Mouse (Mus musculus) forebrain, postnatal 0 days (tissue): ENCODE results near the gene Samhd1. TPM values are rescaled to one million over a fixed set of nuclear protein-coding genes. Genes with fewer than 3 reads are reported as not detected.

Experiments
- ATAC-seq: fragments of 200-750 bp; cut with Nextera tagmentation; 2 replicates; pipeline ENCODE4 v1.8.0; 2017; ENCODE audit warnings: mild to moderate bottlenecking, moderate library complexity
- DNase-seq: peaks from one replicate; pipeline ENCODE4 v3.0.0-alpha.2; 2015
- H3K27ac ChIP-seq: fragments of 300-500 bp; sonication (generic); 2 replicates; pipeline ENCODE4 v1.5.1; 2014; ENCODE audit warnings: low read depth, mild to moderate bottlenecking, antibody characterized with exemption, low read length, moderate library complexity, mixed read lengths
- H3K27me3 ChIP-seq: fragments of 300-500 bp; sonication (generic); 2 replicates; pipeline ENCODE4 v1.6.1; 2014; ENCODE audit warnings: mild to moderate bottlenecking, low read length, mixed read lengths; ENCODE audit not compliant: insufficient read depth
- H3K36me3 ChIP-seq: fragments of 300-500 bp; sonication (generic); 2 replicates; pipeline ENCODE4 v1.6.1; 2014; ENCODE audit warnings: mild to moderate bottlenecking, moderate library complexity; ENCODE audit not compliant: insufficient read depth
- H3K4me1 ChIP-seq: fragments of 300-500 bp; sonication (generic); 2 replicates; pipeline ENCODE4 v1.6.1; 2014; ENCODE audit warnings: antibody characterized with exemption; ENCODE audit not compliant: insufficient read depth
- H3K4me2 ChIP-seq: fragments of 300-500 bp; sonication (generic); 2 replicates; pipeline ENCODE4 v1.6.1; 2014; ENCODE audit warnings: low read depth, mild to moderate bottlenecking, moderate library complexity
- H3K4me3 ChIP-seq: fragments of 300-500 bp; sonication (generic); 2 replicates; pipeline ENCODE4 v1.5.1; 2014; ENCODE audit warnings: low read depth, low read length, mixed read lengths
- H3K9ac ChIP-seq: fragments of 300-500 bp; sonication (generic); 2 replicates; pipeline ENCODE4 v1.6.1; 2014; ENCODE audit warnings: mild to moderate bottlenecking
- H3K9me3 ChIP-seq: fragments of 300-500 bp; sonication (generic); 2 replicates; pipeline ENCODE4 v1.6.1; 2016; ENCODE audit warnings: low read length
- CTCF ChIP-seq: sonication (generic); IDR thresholded peaks from 2 replicates; pipeline ENCODE4 v1.5.1; 2016; ENCODE audit warnings: antibody characterized with exemption, control low read depth, low read depth
- WGBS: fragments of 180-500 bp; shearing (Covaris S2); extraction: QIAGEN DNeasy Blood & Tissue Kit; methylation state at CpG from one replicate; pipeline ENCODE4 v1.1.7; 2014; 5-methylcytosine and 5-hydroxymethylcytosine counted together
- polyA plus RNA-seq: library from polyadenylated mRNA; unstranded; fragments of >200 nt; fragmentation: Nextera tagmentation; extraction: Ambion mirVana; gene quantifications from 2 replicates; pipeline ENCODE4 v1.2.1, GENCODE M21; 2015
- total RNA-seq: library from RNA; depleted of rRNA; stranded (reverse); fragments of >200 nt; gene quantifications from 2 replicates; pipeline ENCODE4 v1.2.3, GENCODE M21; 2014

Gene Samhd1
- total and polyA plus RNA-seq, 2 experiments from 2014 or later = 8.0 to 18.5 TPM

GRCm38 (mm10) chr2:157078059-157078792, 56.8 kb downstream of the Samhd1 start:
- peak; percentile 14; the same call in 1 of the 2 replicates for ATAC-seq
- Histone ChIP-seq H3K4me2 (peak overlapping the region; percentile 94), H3K9me3 (no peaks in the 10 kb centered on the region), H3K4me1 (peaks cover 42% of the 10 kb centered on the region), H3K4me3 (peak overlapping the region; percentile 92), H3K27ac (peak overlapping the region; percentile 97), H3K9ac (peak overlapping the region; percentile 94), H3K27me3 (no peaks in the 10 kb centered on the region), H3K36me3 (peaks cover 10% of the 10 kb centered on the region)
- no peak for TF ChIP-seq CTCF
- DNase-seq = no peak
- WGBS = 3% methylated on average over 57 of the region's 79 CpGs

- WGBS = 1% methylated on average over 15 of the region's 15 CpGs
- ATAC-seq = peak; percentile 1; the same call in 1 of the 2 replicates
- Histone ChIP-seq H3K36me3 (peaks cover 16% of the 10 kb centered on the region), H3K9me3 (no peaks in the 10 kb centered on the region), H3K4me1 (peaks cover 42% of the 10 kb centered on the region), H3K27ac (peak overlapping the region; percentile 97), H3K4me2 (peak overlapping the region; percentile 94), H3K27me3 (no peaks in the 10 kb centered on the region), H3K4me3 (peak overlapping the region; percentile 92), H3K9ac (peak overlapping the region; percentile 94)
- DNase-seq = peak; percentile 76
- TF ChIP-seq CTCF = no peak
Measured at GRCm38 (mm10) chr2:157077641-157078058, 57.4 kb downstream of the Samhd1 start.

GRCm38 (mm10) chr2:157077160-157077559, 57.9 kb downstream of the Samhd1 start:
- peak overlapping the region; percentile 94 for H3K9ac ChIP-seq
- no peaks in the 10 kb centered on the region for H3K9me3 ChIP-seq
- ATAC-seq = no peak
- peaks cover 42% of the 10 kb centered on the region for H3K4me1 ChIP-seq
- H3K4me3 ChIP-seq = peak overlapping the region; percentile 92
- no peaks in the 10 kb centered on the region for H3K27me3 ChIP-seq
- peaks cover 20% of the 10 kb centered on the region for H3K36me3 ChIP-seq
- DNase-seq = no peak
- TF ChIP-seq CTCF = no peak
- peak overlapping the region; percentile 97; the same call in 1 of the 2 replicates for H3K27ac ChIP-seq
- H3K4me2 ChIP-seq = peak overlapping the region; percentile 94
- WGBS = 3% methylated on average over 5 of the region's 5 CpGs

- no peak for TF ChIP-seq CTCF
- H3K4me2 ChIP-seq = peak overlapping the region; percentile 94
- peaks cover 20% of the 10 kb centered on the region for H3K36me3 ChIP-seq
- DNase-seq = no peak
- H3K4me3 ChIP-seq = peak overlapping the region; percentile 92
- H3K9me3 ChIP-seq = no peaks in the 10 kb centered on the region
- ATAC-seq = no peak
- peak overlapping the region; percentile 94 for H3K9ac ChIP-seq
- H3K4me1 ChIP-seq = peaks cover 45% of the 10 kb centered on the region
- no peaks in the 10 kb centered on the region for H3K27me3 ChIP-seq
- no peak overlapping the region for H3K27ac ChIP-seq
- WGBS = 79% methylated on average over 7 of the region's 7 CpGs
Measured at GRCm38 (mm10) chr2:157076585-157076984, 58.5 kb downstream of the Samhd1 start.

GRCm38 (mm10) chr2:157075685-157076084, 59.4 kb downstream of the Samhd1 start:
- Histone ChIP-seq H3K9ac (0 out of 2 replicates have a peak overlapping the region, but pooled peaks have one; percentile 2), H3K27me3 (no peaks in the 10 kb centered on the region), H3K4me1 (peaks cover 52% of the 10 kb centered on the region), H3K4me3 (peak overlapping the region; percentile 92), H3K36me3 (peaks cover 20% of the 10 kb centered on the region), H3K4me2 (peak overlapping the region; percentile 94), H3K27ac (no peak overlapping the region), H3K9me3 (no peaks in the 10 kb centered on the region)
- 33% methylated on average over 3 of the region's 3 CpGs for WGBS
- no peak for ATAC-seq
- DNase-seq = peak; percentile 53
- TF ChIP-seq CTCF = peak; percentile 30; the same call in 1 of the 2 replicates

GRCm38 (mm10) chr2:157075226-157075625, 59.8 kb downstream of the Samhd1 start:
- no peak overlapping the region for H3K27ac ChIP-seq
- H3K4me3 ChIP-seq = peak overlapping the region; percentile 92; the same call in 1 of the 2 replicates
- no peak overlapping the region for H3K9ac ChIP-seq
- H3K4me1 ChIP-seq = peaks cover 57% of the 10 kb centered on the region
- no peaks in the 10 kb centered on the region for H3K27me3 ChIP-seq
- H3K9me3 ChIP-seq = no peaks in the 10 kb centered on the region
- no peak for DNase-seq
- H3K36me3 ChIP-seq = peaks cover 20% of the 10 kb centered on the region
- peak overlapping the region; percentile 94 for H3K4me2 ChIP-seq
- no peak for ATAC-seq
- 84% methylated on average over 3 of the region's 3 CpGs for WGBS
- TF ChIP-seq CTCF = no peak

GRCm38 (mm10) chr2:157074772-157075171, 60.3 kb downstream of the Samhd1 start:
- ATAC-seq = no peak
- H3K27me3 ChIP-seq = no peaks in the 10 kb centered on the region
- TF ChIP-seq CTCF = no peak
- H3K9ac ChIP-seq = 0 out of 2 replicates have a peak overlapping the region, but pooled peaks have one; percentile 31
- H3K36me3 ChIP-seq = peaks cover 20% of the 10 kb centered on the region
- 43% methylated on average over 5 of the region's 5 CpGs for WGBS
- no peaks in the 10 kb centered on the region for H3K9me3 ChIP-seq
- peak overlapping the region; percentile 94 for H3K4me2 ChIP-seq
- no peak for DNase-seq
- H3K4me1 ChIP-seq = peaks cover 59% of the 10 kb centered on the region
- H3K27ac ChIP-seq = no peak overlapping the region
- peak overlapping the region; percentile 14; the same call in 1 of the 2 replicates for H3K4me3 ChIP-seq
